Mouse (Mus musculus) brain, embryonic 14.5 days (tissue): Measurements from ENCODE around the gene Dnaaf3.

Source experiments
- CTCF ChIP-seq: fragments of 200-500 bp; IDR thresholded peaks from 2 replicates; pipeline ENCODE4 v1.5.1; 2012; ENCODE audit warnings: inconsistent platforms, mild to moderate bottlenecking, moderate library complexity, borderline replicate concordance; ENCODE audit not compliant: insufficient read depth, insufficient read length; ENCODE audit errors: extremely low read depth
- POLR2A ChIP-seq: fragments of 200-500 bp; IDR thresholded peaks from 2 replicates; pipeline ENCODE4 v1.6.1; 2012; ENCODE audit warnings: mild to moderate bottlenecking, inconsistent platforms, borderline replicate concordance; ENCODE audit not compliant: poor library complexity, insufficient read depth, insufficient read length, severe bottlenecking; ENCODE audit errors: extremely low read depth

- no peak for TF ChIP-seq CTCF
- no peak for TF ChIP-seq POLR2A
Measured at GRCm38 (mm10) chr7:4521231-4522003, 10.8 kb downstream of the Dnaaf3 start.
